Mouse (Mus musculus): ENCODE results near the gene Tgfb1.

GRCm38 (mm10) chr7:25703793-25704494, 17.1 kb downstream of the Tgfb1 start:
- no peak for TF ChIP-seq GATA1 (IDR thresholded peaks at IDR 0.05; ENCODE audit: borderline replicate concordance, low read length)
- no peak for TF ChIP-seq FLI1 (IDR thresholded peaks at IDR 0.05; ENCODE audit: low read length)
